Mouse (Mus musculus) T-helper 2 cell (primary cell): ENCODE results near the gene Smarca1.

Experiments
- in situ Hi-C: fragments of 300-600 bp; cut with MboI, MseI; formaldehyde crosslinking; loops from one replicate; pipeline ENCODE4 v1.15.1; 2025; ENCODE audit warnings: high pct_unique_total_duplicates

The Smarca1 gene

GRCm38 (mm10) chrX:47892431-47893024 lies at the start of gene Smarca1:
Gene Smarca1, minus strand, starts transcription at chrX:47892974.
- in situ Hi-C loops = no loop called here

GRCm38 (mm10) chrX:47937740-47938139 lies 45.0 kb upstream of the Smarca1 start:
- in situ Hi-C loops = no loop called here

DNA sequence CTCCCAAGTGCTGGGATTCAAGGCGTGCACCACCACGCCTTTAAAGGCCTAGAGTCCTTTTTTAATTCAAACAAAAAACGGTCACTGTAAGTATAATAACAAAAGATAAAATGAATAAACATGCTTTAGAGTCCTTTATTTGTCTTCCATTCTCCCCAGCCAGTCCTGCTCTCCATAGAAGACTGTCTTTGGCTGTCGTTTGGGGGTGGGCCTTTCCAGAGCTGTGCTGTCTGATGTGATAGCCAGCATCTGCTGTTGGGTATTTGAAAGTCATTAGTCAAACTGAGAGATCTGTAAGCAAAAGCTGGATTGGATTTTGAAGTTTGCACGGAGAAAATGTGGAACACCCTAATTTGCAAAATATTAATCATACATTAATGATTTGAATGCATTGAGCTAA lies 44.1 kb upstream of the Smarca1 start:
- in situ Hi-C loops = no loop called here

DNA sequence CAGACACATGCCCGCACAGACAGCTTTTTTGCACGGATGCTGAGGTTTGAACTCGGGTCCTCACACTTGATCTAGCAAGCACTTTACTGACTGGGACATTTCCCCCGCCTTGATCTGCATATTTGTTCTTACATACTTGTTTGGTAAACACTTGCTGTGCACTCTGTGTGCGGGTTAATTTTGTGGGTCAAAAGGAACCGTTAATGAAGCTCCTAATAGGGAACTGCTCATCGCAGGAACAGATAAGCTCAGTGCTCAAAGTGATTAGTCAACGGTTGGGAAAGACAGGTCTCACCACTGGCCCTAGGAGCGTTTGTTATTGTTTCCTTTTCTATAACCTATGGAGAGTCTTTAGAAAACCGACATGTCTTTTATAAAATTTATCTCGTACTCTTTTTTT lies 41.6 kb upstream of the Smarca1 start:
- in situ Hi-C loops = no loop called here

GRCm38 (mm10) chrX:47930449-47930848 lies 37.7 kb upstream of the Smarca1 start:
- in situ Hi-C loops = no loop called here

DNA sequence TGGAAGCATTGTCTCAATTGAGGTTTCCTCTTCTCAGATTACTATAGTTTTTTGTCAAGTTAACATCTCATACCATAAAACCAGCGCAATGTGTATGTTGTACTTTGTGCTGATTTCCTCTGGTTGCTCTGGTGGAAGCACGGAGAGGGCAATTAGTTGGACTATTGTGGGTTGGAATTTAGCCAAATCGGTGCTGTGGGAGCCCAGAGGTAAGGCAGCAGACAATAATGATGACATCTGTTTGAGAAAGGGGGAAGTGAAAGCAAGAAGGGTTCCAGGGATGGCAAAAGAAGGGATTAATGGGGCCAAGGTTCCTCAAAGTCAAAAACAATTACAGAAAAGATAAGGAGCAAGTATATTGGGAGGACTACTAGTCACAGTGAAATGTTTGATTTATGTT lies 35.2 kb upstream of the Smarca1 start:
- in situ Hi-C loops = no loop called here

- in situ Hi-C loops = no loop called here
These were observed 27.8 kb upstream of the Smarca1 start for GRCm38 (mm10) chrX:47920541-47920940.

DNA sequence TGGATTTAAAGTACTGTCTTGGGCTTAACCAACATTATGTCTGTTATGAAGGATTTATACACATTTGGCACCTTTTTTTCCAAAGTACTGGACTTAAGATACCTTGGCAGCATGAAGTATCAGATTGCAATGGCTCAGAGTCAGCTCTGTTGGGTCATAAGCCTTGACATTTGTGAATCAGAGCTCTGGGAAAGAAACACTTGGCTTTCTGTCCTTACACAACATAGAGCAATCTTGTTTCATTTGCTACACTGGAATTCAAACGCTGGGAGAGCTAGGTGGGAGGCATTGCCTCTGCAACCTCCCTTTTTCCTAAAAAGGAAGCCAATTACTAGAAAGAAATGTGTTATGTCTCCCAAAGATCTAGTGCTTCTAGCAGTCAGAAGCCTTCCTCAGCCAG lies 24.1 kb upstream of the Smarca1 start:
- in situ Hi-C loops = no loop called here

- in situ Hi-C loops = no loop called here
These were observed 20.8 kb upstream of the Smarca1 start for GRCm38 (mm10) chrX:47913543-47913938.

GRCm38 (mm10) chrX:47912904-47913542 lies 20.2 kb upstream of the Smarca1 start:
- in situ Hi-C loops = no loop called here

DNA sequence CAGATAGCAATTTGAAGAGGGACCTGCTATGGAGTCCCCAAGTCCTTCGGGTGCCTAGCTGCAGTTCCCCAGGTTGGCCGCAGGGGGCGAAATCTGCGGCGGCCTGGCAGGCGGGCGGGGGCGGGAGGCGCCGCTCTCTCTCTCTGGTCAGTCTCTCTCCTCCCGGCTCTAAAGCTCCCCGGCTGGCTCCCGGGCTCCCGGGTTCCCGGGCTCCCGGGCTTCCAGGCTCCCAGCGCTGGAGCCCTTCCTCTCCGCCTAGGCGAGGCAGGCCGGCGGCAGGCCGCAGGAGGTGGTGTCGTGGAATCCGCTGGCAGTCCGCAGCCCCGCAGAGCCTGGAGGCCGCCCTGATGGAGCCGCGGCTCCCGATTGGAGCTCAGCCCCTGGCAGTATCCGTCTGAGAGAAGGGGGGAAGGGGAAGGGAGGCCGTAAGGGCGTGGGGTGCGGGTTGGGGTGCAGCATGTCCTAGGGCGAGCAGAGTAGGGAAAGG lies 19.6 kb upstream of the Smarca1 start, which contains the start of gene Ocrl:
TSS of gene Ocrl (plus strand) at position 82 of the 487 bp plus-strand sequence.
- in situ Hi-C loops = no loop called here

- in situ Hi-C loops = no loop called here
These were observed 805 bp downstream of the Smarca1 start for GRCm38 (mm10) chrX:47891907-47892430.

DNA sequence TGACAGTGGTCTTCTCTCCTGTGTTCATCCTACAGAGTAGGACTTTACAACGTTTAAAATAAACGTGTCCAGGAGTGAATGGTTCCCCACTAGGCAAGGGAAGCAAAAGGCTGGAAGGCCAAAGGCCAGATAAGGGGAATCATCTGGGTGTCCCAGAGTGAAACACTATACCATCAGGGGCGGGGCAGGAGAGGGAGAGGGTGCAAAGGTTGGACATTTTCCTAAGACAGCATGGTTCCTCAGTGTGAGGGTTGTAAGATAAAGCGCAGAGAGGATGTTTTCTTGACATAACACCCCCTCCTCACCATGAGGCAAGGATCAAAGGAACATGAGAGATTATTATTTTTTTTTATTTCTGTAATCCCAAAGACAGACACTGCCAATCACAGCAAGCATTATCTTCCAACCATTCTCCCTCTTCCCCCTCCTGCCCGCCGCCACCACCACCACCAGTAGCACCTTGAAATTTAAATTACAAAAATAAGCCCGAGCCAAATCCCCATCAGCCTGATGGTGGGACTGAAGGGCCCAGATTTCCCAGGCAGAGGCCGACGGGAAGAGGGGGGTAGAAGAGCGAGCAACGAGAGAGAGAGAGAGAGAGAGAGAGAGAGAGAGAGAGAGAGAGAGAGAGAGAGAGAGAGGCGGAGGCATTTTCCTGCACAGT lies 1.4 kb downstream of the Smarca1 start:
- in situ Hi-C loops = no loop called here

GRCm38 (mm10) chrX:47887401-47887800 lies 5.4 kb downstream of the Smarca1 start:
- in situ Hi-C loops = no loop called here

DNA sequence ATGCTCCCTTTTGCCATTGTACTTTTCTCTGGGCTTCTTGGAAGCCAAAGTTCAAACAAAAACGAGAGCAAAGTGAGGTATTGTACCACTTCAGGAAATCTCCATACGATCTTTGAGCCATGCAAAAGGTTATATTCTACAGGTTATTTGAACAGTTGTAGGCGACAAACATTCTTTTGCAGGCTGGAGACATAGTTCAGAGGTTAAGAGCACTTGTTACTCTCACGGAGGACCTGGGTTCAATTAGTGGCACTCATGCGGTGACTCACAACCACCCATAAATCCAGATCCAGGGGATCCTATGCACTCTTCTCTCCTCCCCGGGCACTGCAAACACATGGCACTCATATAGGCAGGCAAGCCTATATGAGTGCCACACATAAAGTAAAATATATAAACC lies 10.0 kb downstream of the Smarca1 start:
- in situ Hi-C loops = no loop called here

- in situ Hi-C loops = no loop called here
These were observed 12.7 kb downstream of the Smarca1 start for GRCm38 (mm10) chrX:47880052-47880451.

DNA sequence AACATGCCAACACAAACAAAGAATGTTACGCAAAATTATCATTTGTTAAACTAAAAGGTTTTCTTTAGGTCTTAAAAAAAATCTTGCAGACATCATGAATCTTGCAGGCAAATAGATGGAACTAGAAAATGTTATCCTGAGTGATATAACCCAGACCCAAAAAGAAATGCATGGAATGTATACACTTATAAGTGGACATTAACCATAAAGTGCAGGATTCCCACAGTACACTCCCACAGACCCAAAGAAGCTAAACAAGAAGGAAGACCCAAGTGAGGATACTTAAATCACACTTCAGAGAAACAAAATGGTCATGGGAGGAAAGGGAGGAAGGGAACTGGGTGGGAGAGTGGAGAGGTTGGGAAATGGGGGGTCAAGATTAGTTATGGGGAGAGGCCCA lies 34.2 kb downstream of the Smarca1 start:
- in situ Hi-C loops = no loop called here

GRCm38 (mm10) chrX:47835835-47836195 lies 57.0 kb downstream of the Smarca1 start:
- in situ Hi-C loops = no loop called here

- in situ Hi-C loops = no loop called here
These were observed 57.5 kb downstream of the Smarca1 start for GRCm38 (mm10) chrX:47835098-47835834.

- in situ Hi-C loops = no loop called here
These were observed 59.3 kb downstream of the Smarca1 start for GRCm38 (mm10) chrX:47833431-47833830.

DNA sequence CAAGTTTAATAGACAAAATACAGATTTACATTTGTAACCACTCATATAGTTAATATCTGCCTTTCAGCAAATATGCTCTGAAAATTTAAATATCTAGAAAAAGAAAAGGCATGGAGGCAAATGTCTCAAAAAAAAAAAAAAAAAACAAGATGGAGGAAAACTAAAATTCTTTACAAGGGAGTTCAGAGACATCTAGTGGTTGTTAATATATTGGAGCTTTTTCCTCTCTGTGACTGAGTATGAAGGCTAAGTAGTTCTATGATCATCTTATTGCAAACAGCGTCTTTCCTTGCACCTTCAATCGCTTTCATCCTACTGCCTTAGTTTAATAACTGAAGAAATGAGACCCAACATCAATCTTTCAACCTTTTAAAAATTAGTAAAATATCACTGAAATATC lies 72.2 kb downstream of the Smarca1 start:
- in situ Hi-C loops = loop anchor here (10.0 kb wide), 1 partner anchor 366 kb away; no protein-coding TSS in a partner anchor

DNA sequence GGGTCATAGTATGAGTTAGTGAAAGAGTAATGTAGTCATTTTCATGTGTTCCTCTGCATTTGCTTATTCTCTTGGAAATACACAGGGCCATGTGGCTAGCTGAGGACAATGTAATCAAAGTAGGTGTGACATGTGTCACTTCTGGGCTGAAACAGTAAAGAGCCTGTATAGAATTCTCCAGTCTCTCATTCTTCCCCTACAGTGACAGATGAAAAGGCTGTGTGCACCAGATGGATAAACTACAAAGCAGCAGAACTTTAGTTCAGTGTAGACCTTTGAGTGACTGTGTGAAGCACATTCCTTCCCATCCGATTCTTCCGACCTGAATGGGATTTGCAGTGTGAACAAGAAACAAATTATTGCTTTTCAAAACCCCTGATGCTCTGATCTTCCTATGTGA lies 84.1 kb downstream of the Smarca1 start:
- in situ Hi-C loops = no loop called here
